Mouse (Mus musculus): Measurements from ENCODE around the gene Txndc9.

DNA sequence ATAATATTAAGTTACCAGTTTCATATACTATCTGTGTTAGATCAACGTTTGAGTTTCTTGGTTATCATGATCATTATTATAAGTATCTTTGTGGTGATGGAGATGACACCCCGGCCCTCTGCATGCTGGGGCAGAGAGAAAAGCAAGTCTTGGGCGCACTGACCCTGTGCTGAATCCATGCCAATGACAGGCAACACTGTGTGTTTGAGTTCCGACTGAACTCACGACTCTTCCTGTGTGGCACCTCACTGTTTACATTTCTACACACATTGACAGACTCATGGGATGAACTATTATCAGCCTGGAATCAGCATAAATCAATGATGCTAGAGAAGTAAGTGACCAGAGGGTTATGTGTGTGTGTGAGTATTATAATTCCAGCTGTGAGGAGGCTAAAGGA is 9.8 kb downstream of the Txndc9 start:
- TF ChIP-seq CTCF (IDR thresholded peaks at IDR 0.05; ENCODE audit: insufficient read depth, low read length): no peak
- TF ChIP-seq POLR2A (IDR thresholded peaks at IDR 0.05; ENCODE audit: borderline replicate concordance, extremely low read depth, low read depth, low read length): no peak
